Mouse (Mus musculus): ENCODE results near the gene Rbpjl. TPM values are rescaled to one million over a fixed set of nuclear protein-coding genes. Genes with fewer than 3 reads are reported as not detected.

Rbpjl gene
- polyA plus RNA-seq, 1 experiment from 2014 or later, result 0.16 TPM

DNA sequence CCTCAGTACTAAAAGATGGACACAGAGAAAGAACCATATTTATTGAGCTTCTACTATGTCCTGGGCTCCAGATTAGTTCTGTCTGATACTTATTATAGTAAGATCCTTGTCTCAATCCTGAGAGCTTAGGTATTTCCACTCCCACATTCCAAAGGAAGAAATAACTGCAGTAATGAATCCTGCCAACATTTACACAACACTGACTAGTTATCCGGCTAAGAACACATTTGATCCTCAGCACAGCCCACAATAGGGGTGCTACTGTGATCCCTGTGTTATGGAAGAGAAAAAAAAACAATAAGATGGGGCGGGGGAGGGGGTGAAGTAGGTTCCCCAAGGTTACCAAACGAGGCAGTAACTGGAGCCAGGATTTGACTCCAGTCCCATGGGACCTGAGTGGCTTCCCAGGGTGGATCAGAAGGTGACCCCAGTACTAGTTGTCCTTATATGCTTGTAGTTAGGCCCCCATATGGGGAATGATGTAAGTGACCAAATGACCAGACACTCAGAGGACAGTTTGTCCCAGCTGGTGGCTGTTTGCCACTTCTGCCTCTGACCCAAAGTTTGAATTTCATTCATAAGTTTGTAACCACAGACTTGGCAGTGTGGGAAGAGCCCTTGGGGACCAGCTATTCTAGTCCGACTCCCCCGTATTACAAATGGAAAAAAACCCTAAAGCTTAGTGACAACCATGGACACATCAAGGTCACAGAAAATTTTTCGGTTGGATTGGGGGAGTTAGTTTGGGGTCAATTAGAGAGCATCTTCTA lies 52.7 kb downstream of the Rbpjl start:
- peak overlapping the region; percentile 64; the same call in 1 of the 2 replicates for H3K27ac ChIP-seq (ENCODE audit: low read depth, low read length)
- H3K36me3 ChIP-seq (ENCODE audit: control insufficient read depth, insufficient read depth), result no peaks in the 10 kb centered on the region
- H3K4me2 ChIP-seq (replicated peaks; ENCODE audit: low read depth), result peak overlapping the region; percentile 3; the same call in 1 of the 2 replicates
- peaks cover 16% of the 10 kb centered on the region; the same call in 1 of the 2 replicates for H3K4me1 ChIP-seq (replicated peaks; ENCODE audit: control insufficient read depth, insufficient read depth, low read length)
- H3K4me3 ChIP-seq (ENCODE audit: low read depth, low read length), result no peak overlapping the region
- H3K9me3 ChIP-seq (ENCODE audit: control insufficient read depth), result no peaks in the 10 kb centered on the region
- H3K9ac ChIP-seq (ENCODE audit: low read depth, low read length), result no peak overlapping the region
- no peaks in the 10 kb centered on the region for H3K27me3 ChIP-seq (replicated peaks; ENCODE audit: control insufficient read depth, insufficient read depth, low read length)
- 61% methylated on average over 6 of the region's 6 CpGs for WGBS
- no peak for TF ChIP-seq CTCF (IDR thresholded peaks at IDR 0.05; ENCODE audit: low read depth)
- no peak for ATAC-seq

- H3K9ac ChIP-seq (ENCODE audit: low read depth, low read length), result no peak overlapping the region
- no peak for ATAC-seq
- peak overlapping the region; percentile 79 for H3K27ac ChIP-seq (ENCODE audit: low read depth, low read length)
- no peaks in the 10 kb centered on the region for H3K27me3 ChIP-seq (replicated peaks; ENCODE audit: control insufficient read depth, insufficient read depth, low read length)
- H3K4me3 ChIP-seq (ENCODE audit: low read depth, low read length), result no peak overlapping the region
- no peak for TF ChIP-seq CTCF (IDR thresholded peaks at IDR 0.05; ENCODE audit: low read depth)
- H3K36me3 ChIP-seq (ENCODE audit: control insufficient read depth, insufficient read depth), result no peaks in the 10 kb centered on the region
- H3K4me1 ChIP-seq (replicated peaks; ENCODE audit: control insufficient read depth, insufficient read depth, low read length), result peaks cover 16% of the 10 kb centered on the region; the same call in 1 of the 2 replicates
- H3K4me2 ChIP-seq (replicated peaks; ENCODE audit: low read depth), result peak overlapping the region; percentile 60
- WGBS, result 46% methylated on average over 1 of the region's 1 CpGs
- H3K9me3 ChIP-seq (ENCODE audit: control insufficient read depth), result no peaks in the 10 kb centered on the region
Measured at GRCm38 (mm10) chr2:164456413-164456812, 53.5 kb downstream of the Rbpjl start.

DNA sequence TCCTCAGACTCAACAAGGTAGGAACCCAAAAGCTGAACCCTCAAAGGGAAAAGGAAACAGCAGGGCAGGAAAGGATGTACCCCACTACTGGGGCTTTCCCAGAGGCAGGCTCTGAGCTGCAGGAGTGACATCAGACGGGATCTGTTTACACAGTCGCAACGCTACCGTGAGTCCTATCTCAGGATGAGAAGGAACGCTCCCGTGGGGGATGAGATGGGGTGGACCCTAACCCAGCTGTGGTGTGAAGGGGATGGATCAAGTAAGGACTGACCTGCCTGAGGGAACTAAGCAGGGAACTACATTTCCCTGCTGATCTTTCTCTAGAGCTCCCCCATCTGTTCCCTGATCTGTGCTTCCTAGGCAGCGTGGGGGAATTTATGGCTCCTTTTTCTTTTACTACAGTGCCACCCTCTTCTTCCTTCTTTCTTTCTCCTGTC lies 53.9 kb downstream of the Rbpjl start, which contains the start of gene Sys1:
Sys1 (plus strand) TSS at position 101 of the 437 bp plus-strand sequence.
- Histone ChIP-seq H3K36me3 (ENCODE audit: control insufficient read depth, insufficient read depth) (no peaks in the 10 kb centered on the region), H3K27ac (ENCODE audit: low read depth, low read length) (peak within 1 kb of the TSS; percentile 79), H3K27me3 (replicated peaks; ENCODE audit: control insufficient read depth, insufficient read depth, low read length) (no peaks in the 10 kb centered on the region), H3K4me1 (replicated peaks; ENCODE audit: control insufficient read depth, insufficient read depth, low read length) (peaks cover 18% of the 10 kb centered on the region; the same call in 1 of the 2 replicates), H3K4me2 (replicated peaks; ENCODE audit: low read depth) (peak within 1 kb of the TSS; percentile 60), H3K9ac (ENCODE audit: low read depth, low read length) (no peak within 1 kb of the TSS), H3K9me3 (ENCODE audit: control insufficient read depth) (no peaks in the 10 kb centered on the region), H3K4me3 (ENCODE audit: low read depth, low read length) (peak within 1 kb of the TSS; percentile 20; the same call in 1 of the 2 replicates)
- WGBS, result under 1% methylated on average over 7 of the region's 7 CpGs
- ATAC-seq, result no peak
- peak; percentile 63 for TF ChIP-seq CTCF (IDR thresholded peaks at IDR 0.05; ENCODE audit: low read depth)

GRCm38 (mm10) chr2:164457942-164458341 lies 55.0 kb downstream of the Rbpjl start:
- Histone ChIP-seq H3K27ac (ENCODE audit: low read depth, low read length) (peak overlapping the region; percentile 79), H3K27me3 (replicated peaks; ENCODE audit: control insufficient read depth, insufficient read depth, low read length) (no peaks in the 10 kb centered on the region), H3K36me3 (ENCODE audit: control insufficient read depth, insufficient read depth) (0 out of 2 replicates have a peak, but pooled peaks cover 2% of the 10 kb centered on the region), H3K4me2 (replicated peaks; ENCODE audit: low read depth) (peak overlapping the region; percentile 60), H3K9ac (ENCODE audit: low read depth, low read length) (no peak overlapping the region), H3K9me3 (ENCODE audit: control insufficient read depth) (no peaks in the 10 kb centered on the region), H3K4me3 (ENCODE audit: low read depth, low read length) (no peak overlapping the region), H3K4me1 (replicated peaks; ENCODE audit: control insufficient read depth, insufficient read depth, low read length) (peaks cover 18% of the 10 kb centered on the region; the same call in 1 of the 2 replicates)
- TF ChIP-seq CTCF (IDR thresholded peaks at IDR 0.05; ENCODE audit: low read depth), result no peak
- 26% methylated on average over 7 of the region's 7 CpGs for WGBS
- peak; percentile 77 for ATAC-seq

- Histone ChIP-seq H3K36me3 (ENCODE audit: control insufficient read depth, insufficient read depth) (0 out of 2 replicates have a peak, but pooled peaks cover 8% of the 10 kb centered on the region), H3K4me2 (replicated peaks; ENCODE audit: low read depth) (peak overlapping the region; percentile 44; the same call in 1 of the 2 replicates), H3K27me3 (replicated peaks; ENCODE audit: control insufficient read depth, insufficient read depth, low read length) (no peaks in the 10 kb centered on the region), H3K27ac (ENCODE audit: low read depth, low read length) (peak overlapping the region; percentile 57), H3K9me3 (ENCODE audit: control insufficient read depth) (no peaks in the 10 kb centered on the region), H3K9ac (ENCODE audit: low read depth, low read length) (no peak overlapping the region), H3K4me3 (ENCODE audit: low read depth, low read length) (no peak overlapping the region), H3K4me1 (replicated peaks; ENCODE audit: control insufficient read depth, insufficient read depth, low read length) (peaks cover 16% of the 10 kb centered on the region; the same call in 1 of the 2 replicates)
- no peak for TF ChIP-seq CTCF (IDR thresholded peaks at IDR 0.05; ENCODE audit: low read depth)
- peak; percentile 1; the same call in 1 of the 2 replicates for ATAC-seq
- 35% methylated on average over 8 of the region's 8 CpGs for WGBS
Measured at GRCm38 (mm10) chr2:164458535-164458934, 55.6 kb downstream of the Rbpjl start.

DNA sequence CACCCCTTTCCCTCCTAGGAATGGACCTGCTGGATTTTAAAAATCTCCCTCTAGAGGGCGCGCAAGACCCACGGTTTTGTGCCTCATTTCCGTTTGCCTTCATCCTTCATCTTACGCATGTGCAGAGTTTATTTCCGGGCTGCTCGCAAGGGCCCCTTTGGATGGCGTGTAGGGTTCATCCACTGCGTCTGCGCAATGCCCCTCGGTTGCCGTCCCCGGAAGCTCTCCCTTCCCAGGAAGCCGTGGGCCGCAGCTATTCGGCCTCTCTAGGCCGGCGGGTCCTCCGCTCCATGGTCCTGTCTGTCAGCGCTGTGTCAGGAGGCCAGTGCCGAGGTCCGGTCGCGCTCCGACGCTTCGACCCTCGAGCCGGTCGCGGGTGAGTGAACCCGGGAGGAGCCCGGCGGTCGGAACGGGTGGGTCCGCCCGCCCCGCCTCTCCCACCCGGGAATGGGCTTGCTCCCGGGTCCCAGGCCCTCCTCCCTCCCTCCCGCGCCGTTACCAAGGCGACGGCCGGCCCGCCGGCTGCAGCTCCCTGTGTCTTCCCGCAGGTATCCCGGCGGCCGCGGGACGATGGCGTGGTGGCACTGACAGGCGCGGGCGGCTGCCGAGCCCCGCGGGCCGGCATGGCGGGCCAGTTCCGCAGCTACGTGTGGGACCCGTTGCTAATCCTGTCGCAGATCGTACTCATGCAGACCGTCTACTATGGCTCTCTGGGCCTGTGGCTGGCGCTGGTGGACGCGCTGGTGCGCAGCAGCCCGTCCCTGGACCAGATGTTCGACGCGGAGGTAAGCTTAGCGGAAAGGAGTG lies 58.0 kb downstream of the Rbpjl start, which contains the start of gene Gm20458:
Gm20458 (plus strand) TSS at position 223 of the 807 bp plus-strand sequence.
- H3K27me3 ChIP-seq (replicated peaks; ENCODE audit: control insufficient read depth, insufficient read depth, low read length), result no peaks in the 10 kb centered on the region
- peaks cover 28% of the 10 kb centered on the region for H3K36me3 ChIP-seq (ENCODE audit: control insufficient read depth, insufficient read depth)
- no peaks in the 10 kb centered on the region for H3K9me3 ChIP-seq (ENCODE audit: control insufficient read depth)
- peaks cover 9% of the 10 kb centered on the region; the same call in 1 of the 2 replicates for H3K4me1 ChIP-seq (replicated peaks; ENCODE audit: control insufficient read depth, insufficient read depth, low read length)
- TF ChIP-seq CTCF (IDR thresholded peaks at IDR 0.05; ENCODE audit: low read depth), result peak; percentile 87
- H3K4me3 ChIP-seq (ENCODE audit: low read depth, low read length), result peak within 1 kb of the TSS; percentile 91
- peak within 1 kb of the TSS; percentile 72 for H3K4me2 ChIP-seq (replicated peaks; ENCODE audit: low read depth)
- peak; percentile 88 for ATAC-seq
- peak within 1 kb of the TSS; percentile 86 for H3K9ac ChIP-seq (ENCODE audit: low read depth, low read length)
- under 1% methylated on average over 78 of the region's 79 CpGs for WGBS
- peak within 1 kb of the TSS; percentile 82 for H3K27ac ChIP-seq (ENCODE audit: low read depth, low read length)

Small RNA genes lying within 50 kb of the gene (microRNA-seq; reads per million reads assigned to microRNA genes)
- not detected for gene Mir7678

Other genes starting within 250 kb of the Rbpjl start
- gene Kcns1, start 232.0 kb upstream of the Rbpjl start, polyA plus RNA-seq (2015; fragmentation: Nextera tagmentation; extraction: Ambion mirVana), result 0.07 and 0.21 TPM in 2 replicates
- 0.44 TPM in 1 of 2 replicates, not detected in the other for gene Wfdc5, start 220.4 kb upstream of the Rbpjl start, polyA plus RNA-seq (2015; fragmentation: Nextera tagmentation; extraction: Ambion mirVana)
- not detected in 2 replicates for gene Wfdc12, start 212.5 kb upstream of the Rbpjl start, polyA plus RNA-seq (2015; fragmentation: Nextera tagmentation; extraction: Ambion mirVana)
- not detected in 2 replicates for gene Wfdc15a, start 203.0 kb upstream of the Rbpjl start, polyA plus RNA-seq (2015; fragmentation: Nextera tagmentation; extraction: Ambion mirVana)
- gene Wfdc15b, start 181.5 kb upstream of the Rbpjl start, polyA plus RNA-seq (2015; fragmentation: Nextera tagmentation; extraction: Ambion mirVana), result 1.3 and 2.6 TPM in 2 replicates
- not detected in 2 replicates for gene Svs2, start 164.7 kb upstream of the Rbpjl start, polyA plus RNA-seq (2015; fragmentation: Nextera tagmentation; extraction: Ambion mirVana)
- gene Svs3b, start 146.5 kb upstream of the Rbpjl start, polyA plus RNA-seq (2015; fragmentation: Nextera tagmentation; extraction: Ambion mirVana), result not detected in 2 replicates
- not detected in 2 replicates for gene Svs4, start 124.7 kb upstream of the Rbpjl start, polyA plus RNA-seq (2015; fragmentation: Nextera tagmentation; extraction: Ambion mirVana)
- not detected in 2 replicates for gene Svs3a, start 113.9 kb upstream of the Rbpjl start, polyA plus RNA-seq (2015; fragmentation: Nextera tagmentation; extraction: Ambion mirVana)
- gene Svs6, start 86.4 kb upstream of the Rbpjl start, polyA plus RNA-seq (2015; fragmentation: Nextera tagmentation; extraction: Ambion mirVana), result not detected in 2 replicates
- not detected in 2 replicates for gene Svs5, start 70.4 kb upstream of the Rbpjl start, polyA plus RNA-seq (2015; fragmentation: Nextera tagmentation; extraction: Ambion mirVana)
- gene Slpi, start 14.0 kb upstream of the Rbpjl start, polyA plus RNA-seq (2015; fragmentation: Nextera tagmentation; extraction: Ambion mirVana), result 82.5 and 95.0 TPM in 2 replicates
- gene Matn4, start 2.0 kb downstream of the Rbpjl start, polyA plus RNA-seq (2015; fragmentation: Nextera tagmentation; extraction: Ambion mirVana), result 1.9 and 2.4 TPM in 2 replicates
- gene Sdc4, start 40.7 kb downstream of the Rbpjl start, polyA plus RNA-seq (2015; fragmentation: Nextera tagmentation; extraction: Ambion mirVana), result 92.0 and 103 TPM in 2 replicates
- gene Sys1, start 53.8 kb downstream of the Rbpjl start, polyA plus RNA-seq (2015; fragmentation: Nextera tagmentation; extraction: Ambion mirVana), result 58.7 and 62.3 TPM in 2 replicates
- 21.4 and 29.1 TPM in 2 replicates for gene Gm20458, start 57.8 kb downstream of the Rbpjl start, polyA plus RNA-seq (2015; fragmentation: Nextera tagmentation; extraction: Ambion mirVana)
- gene Trp53tg5, start 70.6 kb downstream of the Rbpjl start, polyA plus RNA-seq (2015; fragmentation: Nextera tagmentation; extraction: Ambion mirVana), result not detected in 2 replicates
- gene Dbndd2, start 83.0 kb downstream of the Rbpjl start, polyA plus RNA-seq (2015; fragmentation: Nextera tagmentation; extraction: Ambion mirVana), result 15.9 and 18.8 TPM in 2 replicates
- gene Pigt, start 94.4 kb downstream of the Rbpjl start, polyA plus RNA-seq (2015; fragmentation: Nextera tagmentation; extraction: Ambion mirVana), result 75.8 and 83.0 TPM in 2 replicates
- 6.5 and 11.9 TPM in 2 replicates for gene Wfdc2, start 159.3 kb downstream of the Rbpjl start, polyA plus RNA-seq (2015; fragmentation: Nextera tagmentation; extraction: Ambion mirVana)
- not detected in 2 replicates for gene Spint3, start 170.3 kb downstream of the Rbpjl start, polyA plus RNA-seq (2015; fragmentation: Nextera tagmentation; extraction: Ambion mirVana)
- 0.14 TPM in 1 of 2 replicates, not detected in the other for gene Wfdc6a, start 182.3 kb downstream of the Rbpjl start, polyA plus RNA-seq (2015; fragmentation: Nextera tagmentation; extraction: Ambion mirVana)
- gene Eppin, start 190.5 kb downstream of the Rbpjl start, polyA plus RNA-seq (2015; fragmentation: Nextera tagmentation; extraction: Ambion mirVana), result not detected in 2 replicates
- not detected in 2 replicates for gene Wfdc6b, start 210.4 kb downstream of the Rbpjl start, polyA plus RNA-seq (2015; fragmentation: Nextera tagmentation; extraction: Ambion mirVana)
- not detected in 2 replicates for gene Wfdc8, start 210.5 kb downstream of the Rbpjl start, polyA plus RNA-seq (2015; fragmentation: Nextera tagmentation; extraction: Ambion mirVana)
- not detected in 2 replicates for gene Wfdc16, start 235.7 kb downstream of the Rbpjl start, polyA plus RNA-seq (2015; fragmentation: Nextera tagmentation; extraction: Ambion mirVana)

All from intestine, postnatal 0 days (tissue).